Mouse (Mus musculus) embryo, embryonic 11.5 days (tissue): ENCODE results near the gene Plxnd1.

Source experiments
- DNase-seq: peaks from one replicate; pipeline ENCODE4 v3.0.0-alpha.2; 2012; ENCODE audit warnings: low read depth, low spot score

Plxnd1 gene

DNA sequence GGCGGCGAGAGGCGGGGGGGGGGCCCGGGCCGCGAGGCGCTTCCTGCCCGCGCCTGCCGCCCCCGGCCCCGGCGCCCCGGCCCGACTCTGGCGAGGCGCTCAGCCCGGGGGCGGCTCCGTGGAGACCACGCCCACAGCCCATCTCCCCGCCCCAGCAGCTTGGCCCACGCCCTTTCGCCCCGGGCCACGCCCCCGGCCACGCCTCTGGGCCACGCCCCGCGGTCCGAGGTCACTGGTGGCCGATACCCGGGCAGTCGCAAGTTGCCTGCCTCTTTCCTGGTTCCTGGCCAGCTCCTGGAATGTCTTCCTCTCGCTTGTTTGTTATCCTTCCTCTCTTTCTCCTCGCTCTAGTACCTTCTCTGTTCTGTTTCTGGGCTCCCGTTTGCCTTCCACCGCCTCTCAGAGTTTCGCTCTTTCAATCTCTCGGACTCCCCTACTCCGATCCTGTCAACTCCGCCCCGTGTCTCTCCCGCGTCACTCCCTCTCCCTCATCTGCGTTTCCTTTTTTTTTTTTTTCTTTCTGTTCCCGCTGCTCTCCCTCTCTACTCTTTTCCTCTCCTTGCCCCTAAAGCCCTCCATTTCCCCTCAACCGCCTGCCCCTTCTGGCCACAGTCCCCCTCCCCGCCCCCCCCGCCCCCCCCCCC lies at the start of gene Plxnd1:
TSS of gene Plxnd1 (minus strand) at position 129 of the 644 bp plus-strand sequence.
- peak; percentile 69 for DNase-seq

DNA sequence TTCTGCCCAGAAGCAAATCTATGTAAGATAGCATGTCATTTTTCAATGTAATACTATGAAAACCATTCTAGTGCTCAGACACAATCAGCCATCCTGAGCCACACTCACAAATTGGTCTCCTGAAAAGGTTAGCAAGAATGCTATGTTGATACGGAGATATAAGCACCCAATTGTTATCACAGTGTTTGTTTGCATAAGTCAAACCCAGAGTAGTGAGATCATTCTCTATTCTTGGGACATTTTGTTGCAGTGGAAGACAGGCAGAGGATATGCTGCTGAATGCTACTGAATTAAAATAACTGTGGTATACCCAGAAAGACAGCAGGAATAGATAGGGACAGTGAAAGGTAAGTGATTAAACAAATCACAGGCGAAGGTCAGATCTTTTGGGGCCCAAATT lies 49.2 kb upstream of the Plxnd1 start:
- no peak for DNase-seq

DNA sequence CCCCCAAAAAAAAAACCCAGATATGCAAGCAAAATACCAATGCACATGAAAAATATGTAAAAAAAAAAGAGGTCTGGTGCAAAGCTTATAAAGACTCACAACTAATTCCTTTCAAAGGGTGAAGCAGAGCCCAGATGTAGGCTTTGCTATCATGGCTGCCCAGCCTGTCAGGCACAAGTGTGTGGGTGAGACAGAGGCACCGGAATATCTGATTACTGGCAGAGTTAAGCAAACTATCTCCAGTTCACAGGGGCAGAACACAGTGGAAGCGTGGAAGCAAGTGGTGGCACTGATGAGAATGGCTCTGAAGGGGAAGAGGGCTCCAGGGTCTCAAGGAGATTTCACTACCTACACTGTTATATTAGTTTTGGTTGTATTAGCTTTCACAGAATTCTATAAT lies 43.4 kb upstream of the Plxnd1 start:
- DNase-seq: no peak

DNA sequence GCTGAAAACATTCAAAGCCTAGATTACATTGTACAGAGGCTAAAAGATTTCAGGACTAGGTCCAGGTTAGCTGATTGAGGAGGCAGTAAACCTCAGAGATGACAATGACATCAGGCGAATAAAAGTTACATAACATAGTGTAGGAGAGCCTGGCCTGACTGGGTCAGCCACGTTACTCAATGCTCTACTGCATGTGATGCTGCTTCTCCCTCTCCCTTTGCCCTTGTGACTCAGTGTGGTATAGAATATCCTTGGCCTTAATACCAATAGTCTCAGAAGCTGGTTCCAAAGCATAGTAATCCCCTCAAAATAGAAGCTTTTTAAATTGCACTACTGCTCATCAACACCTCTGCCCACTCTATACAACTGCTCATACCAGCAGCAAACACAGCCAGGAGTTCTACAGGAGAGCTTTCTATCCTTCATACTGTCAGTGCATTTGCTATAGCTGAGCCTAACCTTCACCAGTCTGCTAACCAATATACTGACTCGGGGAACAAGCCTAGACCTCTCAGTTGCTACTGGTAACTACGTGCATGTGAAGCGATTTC lies 42.6 kb upstream of the Plxnd1 start:
- no peak for DNase-seq

DNA sequence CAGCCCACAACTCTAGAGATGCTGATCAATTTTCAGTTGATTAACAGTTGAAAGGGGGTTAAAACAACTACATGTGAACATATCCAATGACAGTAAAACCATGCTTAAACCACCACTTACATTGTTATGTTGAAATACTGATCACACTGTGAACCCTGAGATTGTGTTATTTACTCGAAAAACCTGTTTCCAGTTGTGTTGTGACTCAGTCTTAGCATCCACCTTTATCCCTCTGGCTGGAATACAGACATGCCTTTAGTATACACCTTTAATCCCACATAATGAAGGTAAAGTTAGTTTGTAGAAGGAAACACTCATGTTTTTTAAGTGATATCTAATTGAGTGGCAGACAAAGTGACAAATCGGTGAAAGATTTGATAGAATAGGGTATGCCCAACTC lies 41.8 kb upstream of the Plxnd1 start:
- DNase-seq: no peak

DNA sequence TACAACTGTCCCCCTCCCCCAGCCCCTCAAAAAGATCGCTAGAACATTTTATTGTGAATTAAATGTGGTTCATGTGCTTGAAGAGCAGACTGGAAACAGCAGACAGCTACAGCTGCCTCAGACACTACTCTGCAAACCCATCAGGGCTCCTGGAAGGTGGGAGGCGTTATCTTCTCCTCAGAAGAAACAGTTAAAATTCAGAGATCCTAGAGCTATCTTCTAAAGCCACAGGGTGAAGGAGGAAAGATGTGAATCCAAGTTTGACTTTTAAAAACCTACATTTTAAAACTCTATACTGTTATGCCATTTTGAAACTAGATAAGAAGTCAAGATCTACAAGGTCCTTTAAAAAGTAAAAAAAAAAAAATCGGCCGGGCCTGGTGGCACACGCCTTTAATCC lies 36.2 kb upstream of the Plxnd1 start:
- no peak for DNase-seq

DNA sequence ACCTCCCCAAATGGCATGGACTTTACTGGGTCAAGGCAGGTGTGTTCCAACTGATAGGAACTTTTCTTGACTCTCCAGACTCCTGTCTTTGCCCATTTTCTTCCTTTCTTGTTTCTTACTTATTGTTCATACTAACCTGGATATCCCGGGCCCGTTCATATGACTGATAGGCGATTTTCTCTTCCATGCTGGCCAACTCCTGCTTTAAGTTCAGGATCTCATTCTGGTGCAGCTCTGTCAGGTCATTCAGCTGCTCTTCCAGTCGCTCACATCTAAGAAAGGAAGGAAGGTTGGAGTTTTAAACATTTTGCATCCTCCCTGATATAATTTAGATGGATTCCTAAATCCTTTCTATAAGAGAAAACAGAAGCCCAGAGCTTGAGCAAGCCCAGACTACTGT lies 29.9 kb upstream of the Plxnd1 start:
- no peak for DNase-seq

DNA sequence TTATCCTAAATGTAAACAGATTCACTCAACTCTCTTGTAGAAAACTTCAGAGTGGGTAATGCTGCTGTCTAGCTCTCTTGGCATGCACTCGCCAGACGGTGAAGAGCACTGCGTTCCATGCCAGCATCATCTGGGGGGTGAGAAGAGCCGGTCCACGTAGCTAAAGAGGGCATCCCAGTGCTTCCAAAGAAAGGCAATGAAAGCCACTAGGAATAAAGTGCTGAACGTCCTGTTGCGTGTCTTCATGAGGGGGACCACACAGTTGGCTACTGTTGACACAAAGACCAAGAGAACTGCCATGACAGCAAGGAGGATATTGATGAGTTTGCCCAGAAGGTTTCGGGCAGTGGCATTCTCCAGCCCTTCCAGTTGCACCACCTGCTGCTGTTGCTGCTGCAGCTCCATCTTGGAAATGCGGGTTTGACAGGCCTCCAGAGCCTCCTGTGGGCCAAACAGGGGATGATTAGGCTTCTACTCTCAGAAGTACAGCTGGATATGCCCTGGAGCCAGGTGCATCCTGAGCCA lies 27.2 kb upstream of the Plxnd1 start:
- DNase-seq: no peak

DNA sequence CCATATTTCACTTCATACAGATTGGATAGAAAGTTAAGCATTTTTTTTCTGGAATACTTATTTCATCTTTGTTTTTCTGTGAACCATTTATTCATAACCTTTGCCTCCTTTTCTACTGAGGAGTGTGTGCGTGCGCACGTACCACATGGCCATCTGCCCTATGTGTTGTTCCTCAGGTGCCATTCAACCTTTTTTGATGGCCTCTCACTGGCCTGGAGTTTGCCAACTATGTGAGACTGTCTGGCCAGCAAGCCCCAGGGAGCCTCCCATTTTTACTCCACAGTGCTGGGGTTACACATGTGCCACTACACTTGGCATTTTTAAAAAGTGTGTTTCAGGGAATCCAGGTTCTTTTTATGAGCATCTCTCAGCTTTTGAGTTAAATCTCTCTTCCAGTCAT lies 21.1 kb upstream of the Plxnd1 start:
- DNase-seq: no peak

DNA sequence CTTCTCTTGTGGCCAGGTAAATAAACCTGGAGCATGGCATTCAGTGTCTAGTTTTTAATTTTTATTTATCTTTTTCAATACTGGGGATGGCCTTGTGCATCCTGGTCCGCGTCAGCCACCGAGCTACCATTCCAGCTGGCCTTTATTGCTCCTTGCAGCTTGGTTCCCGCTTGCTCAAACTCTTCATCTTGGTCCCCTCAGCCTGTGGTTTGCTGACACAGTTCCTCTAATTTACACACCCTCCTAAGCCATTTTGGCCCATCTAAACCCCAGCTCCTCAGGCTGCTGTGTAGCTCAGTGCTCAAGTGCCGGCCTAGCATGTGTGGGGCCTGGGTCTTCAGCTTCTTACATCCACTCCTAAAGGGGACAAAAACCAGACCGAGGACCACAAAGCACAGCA lies 19.3 kb upstream of the Plxnd1 start:
- DNase-seq: no peak

DNA sequence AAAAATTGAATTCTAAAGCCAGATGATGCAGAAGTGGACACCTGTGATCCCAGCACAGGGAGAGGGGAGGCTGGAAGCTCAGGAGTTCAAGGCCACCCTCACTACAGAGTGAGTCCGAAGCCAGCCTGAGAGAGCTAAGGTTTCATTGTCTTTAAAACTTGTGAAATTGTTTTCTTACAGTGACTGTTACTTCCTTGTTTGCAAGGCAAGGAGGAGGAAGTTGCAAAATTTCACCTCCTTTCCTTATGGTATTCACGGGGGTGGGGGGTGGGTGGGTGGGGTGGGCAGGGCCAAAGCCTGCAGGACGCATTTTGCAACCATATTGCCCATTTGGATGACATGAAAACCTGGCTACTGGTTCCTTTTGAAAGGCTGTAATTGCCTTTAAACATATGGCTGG lies 18.9 kb upstream of the Plxnd1 start:
- DNase-seq: no peak

DNA sequence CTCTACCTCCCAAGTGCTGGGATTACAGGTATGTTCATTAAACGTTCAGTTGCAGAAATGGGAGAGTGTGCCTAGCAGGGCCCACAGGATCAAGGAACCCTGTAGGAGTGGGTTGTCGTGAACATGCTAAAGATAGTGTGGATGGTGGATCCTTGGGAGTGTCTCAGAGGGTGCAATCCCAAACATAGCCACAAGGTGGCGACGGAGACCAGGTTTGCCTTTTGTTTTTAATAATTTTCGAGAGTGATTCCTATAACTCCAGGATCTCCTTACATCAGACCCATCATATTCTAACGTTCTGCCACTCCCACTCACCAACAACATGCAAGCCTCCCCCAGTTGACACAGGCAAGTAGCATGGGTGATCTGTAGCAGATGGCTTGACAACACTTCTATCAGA lies 15.7 kb upstream of the Plxnd1 start:
- peak; percentile 63 for DNase-seq

DNA sequence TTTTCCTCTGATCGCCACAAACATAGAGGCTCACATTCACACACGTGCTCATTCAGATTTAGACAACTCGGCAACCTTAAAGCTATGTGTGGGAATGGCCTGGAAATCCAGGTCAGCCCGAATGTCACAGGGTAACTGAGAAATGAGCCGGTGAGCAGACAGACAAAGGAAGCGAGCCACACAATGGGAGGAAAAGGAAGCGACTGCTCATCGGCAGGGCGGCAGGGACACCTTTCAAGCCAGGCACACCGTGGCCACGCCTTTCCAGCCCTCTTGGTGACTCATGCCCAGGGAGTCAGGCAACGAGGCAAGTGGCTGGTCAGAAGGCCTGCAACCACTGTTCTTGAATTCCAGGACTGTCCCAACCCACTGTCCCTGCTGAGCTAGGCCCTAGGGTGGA lies 14.6 kb upstream of the Plxnd1 start:
- DNase-seq: no peak

DNA sequence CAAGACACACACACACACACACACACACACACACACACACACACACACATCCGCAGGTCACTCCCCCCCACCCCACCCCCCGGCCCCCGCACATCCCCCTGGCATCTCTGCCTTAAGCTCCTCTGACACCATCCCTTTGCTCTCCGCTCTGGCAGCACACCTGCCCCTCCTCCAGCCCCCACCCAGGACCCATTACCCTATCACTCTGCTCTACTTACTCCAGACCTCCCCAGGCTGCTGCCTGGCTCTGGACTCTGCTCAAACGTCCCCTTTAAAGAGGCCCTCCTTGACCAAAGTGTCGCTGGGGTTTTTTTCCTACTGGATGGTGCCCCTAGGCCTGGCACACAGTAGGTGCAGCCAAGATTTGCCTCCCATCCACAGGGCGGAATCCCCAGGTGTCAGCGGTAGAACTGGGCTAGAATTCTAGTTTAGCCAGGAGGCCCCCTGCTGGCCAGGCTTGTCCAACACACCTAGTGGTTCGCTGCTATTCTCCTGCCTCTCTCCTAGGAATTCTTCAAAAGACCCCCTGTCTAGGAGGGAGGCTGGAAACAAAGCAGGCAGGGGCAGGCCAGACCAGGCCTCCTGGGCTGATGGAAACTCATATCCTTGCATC lies 12.9 kb upstream of the Plxnd1 start:
- DNase-seq: peak; percentile 64

DNA sequence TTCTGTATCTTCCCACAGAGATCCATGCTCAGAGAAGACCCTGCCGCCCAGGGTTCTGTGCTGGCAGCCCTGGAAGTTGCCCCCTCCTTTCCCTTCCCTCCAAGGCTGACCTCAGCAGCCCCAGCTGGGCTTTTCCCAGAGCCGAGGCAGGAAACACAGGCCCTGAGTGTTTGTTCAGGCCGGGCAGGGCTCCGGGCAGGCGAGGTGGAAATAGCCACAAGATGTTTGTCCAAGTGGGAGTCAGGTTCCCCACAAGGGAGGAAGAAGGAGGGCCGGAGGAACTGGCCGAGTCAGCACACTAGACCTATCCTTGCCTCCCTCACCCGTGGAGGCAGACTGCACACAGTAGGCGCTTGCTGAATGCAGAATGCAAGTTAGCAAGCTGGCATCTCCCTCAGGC lies 11.9 kb upstream of the Plxnd1 start:
- no peak for DNase-seq

DNA sequence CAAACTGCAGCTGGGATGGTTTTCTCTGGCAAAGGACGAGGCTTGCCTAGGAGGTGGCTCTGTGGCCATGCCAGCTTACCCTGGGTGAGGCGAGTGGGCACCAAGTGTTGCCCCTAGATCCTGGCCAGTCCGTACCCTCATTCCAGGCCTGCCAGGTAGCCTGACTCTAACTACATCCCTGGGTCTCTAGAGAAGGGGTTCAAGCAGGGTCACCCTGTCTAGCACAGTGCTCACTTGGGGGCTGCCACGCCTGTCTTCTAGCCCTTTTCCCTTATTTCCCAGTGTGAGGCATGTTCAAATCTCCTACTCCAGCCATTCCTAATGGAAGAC lies 11.1 kb upstream of the Plxnd1 start:
- DNase-seq: no peak

DNA sequence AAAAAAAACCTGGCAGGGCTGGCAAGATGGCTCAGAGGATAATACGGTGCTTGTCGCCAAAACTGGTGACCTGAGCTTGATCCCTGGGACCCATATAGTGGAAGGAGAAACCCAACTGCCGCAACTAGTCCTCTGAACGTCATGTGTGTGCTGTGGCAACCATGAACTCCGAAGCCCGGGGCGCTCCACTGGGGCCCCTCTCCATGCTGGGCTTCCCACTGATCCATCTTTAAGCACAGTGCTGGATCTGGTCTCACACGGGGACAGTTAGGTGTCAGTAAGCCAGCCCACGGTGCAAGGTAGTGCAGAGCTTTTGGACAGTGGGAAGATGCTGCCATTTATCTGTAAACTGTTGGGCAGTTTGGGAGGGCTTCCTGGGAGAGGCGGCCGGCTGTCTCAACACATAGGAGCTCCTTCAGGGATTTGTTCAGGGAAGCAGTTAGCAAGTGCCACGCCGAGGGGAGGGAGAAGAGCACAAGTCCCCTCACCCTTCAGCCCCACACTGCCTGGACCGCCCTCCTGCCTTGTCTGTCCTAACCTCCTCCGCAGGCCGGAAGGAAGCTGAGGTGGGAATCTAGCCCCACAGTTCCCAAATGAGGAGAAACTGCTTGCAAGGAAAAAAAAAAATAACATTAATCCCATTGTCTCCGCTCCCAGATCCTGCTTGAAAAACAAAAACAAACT lies 10.6 kb upstream of the Plxnd1 start:
- DNase-seq: no peak

DNA sequence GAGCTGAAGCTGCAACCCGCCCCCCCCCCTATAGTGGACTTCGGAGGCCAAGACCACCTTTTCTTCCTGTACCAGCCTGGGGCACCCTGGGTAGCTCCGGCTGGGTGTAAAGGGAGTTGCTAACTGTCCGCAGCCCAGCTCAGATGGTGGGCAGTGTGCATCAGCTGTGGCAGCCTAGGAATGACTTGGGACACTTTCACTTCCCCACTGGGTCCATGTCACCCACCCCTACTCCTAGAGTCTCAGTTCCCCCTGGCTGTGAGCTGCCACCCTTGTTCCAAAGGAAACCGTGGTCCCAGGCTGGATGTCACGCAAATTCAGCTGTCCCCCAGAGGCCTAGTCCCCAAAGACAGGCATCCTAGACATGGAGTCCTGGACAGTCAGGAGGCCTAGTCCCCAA lies 9.9 kb upstream of the Plxnd1 start:
- DNase-seq: no peak

DNA sequence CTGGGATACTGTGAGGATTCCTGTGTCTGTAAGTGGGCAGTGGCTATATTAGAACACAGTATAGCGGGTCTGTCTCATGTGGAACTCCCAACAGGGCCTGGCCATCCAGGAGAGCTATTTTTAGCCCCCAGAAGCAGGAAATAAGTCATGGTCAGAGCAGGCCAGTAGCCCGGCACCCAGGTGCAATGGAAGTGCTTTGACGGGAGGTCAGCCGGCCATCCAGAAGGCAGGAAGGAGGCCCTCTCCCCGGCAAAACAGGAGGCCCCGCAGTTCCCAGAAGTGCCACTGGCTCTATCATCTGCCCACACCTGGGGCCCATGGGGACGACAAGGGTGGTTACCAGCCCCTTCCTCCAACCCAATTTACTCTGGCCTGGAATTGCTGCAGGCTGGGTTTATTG lies 9.3 kb upstream of the Plxnd1 start:
- DNase-seq: no peak

DNA sequence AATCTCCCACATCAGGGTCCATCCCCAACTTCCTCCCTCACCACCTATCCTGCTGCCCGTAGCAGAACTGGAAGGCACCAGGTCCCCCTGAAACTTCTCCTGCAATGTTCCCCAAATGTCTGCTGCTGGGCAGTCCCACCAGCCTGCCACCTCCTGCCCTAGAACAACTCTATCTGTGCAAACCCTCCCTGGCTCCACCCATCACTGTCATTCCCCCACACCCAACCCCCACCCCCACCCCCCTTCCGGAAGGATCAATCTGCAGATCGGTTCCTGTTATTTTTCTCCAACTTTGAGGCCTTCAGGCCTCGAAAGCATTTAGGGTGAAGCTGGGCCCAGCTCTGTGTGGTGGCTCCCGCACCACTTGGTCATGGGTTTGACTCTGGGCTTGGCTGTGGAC lies 8.7 kb upstream of the Plxnd1 start:
- no peak for DNase-seq

DNA sequence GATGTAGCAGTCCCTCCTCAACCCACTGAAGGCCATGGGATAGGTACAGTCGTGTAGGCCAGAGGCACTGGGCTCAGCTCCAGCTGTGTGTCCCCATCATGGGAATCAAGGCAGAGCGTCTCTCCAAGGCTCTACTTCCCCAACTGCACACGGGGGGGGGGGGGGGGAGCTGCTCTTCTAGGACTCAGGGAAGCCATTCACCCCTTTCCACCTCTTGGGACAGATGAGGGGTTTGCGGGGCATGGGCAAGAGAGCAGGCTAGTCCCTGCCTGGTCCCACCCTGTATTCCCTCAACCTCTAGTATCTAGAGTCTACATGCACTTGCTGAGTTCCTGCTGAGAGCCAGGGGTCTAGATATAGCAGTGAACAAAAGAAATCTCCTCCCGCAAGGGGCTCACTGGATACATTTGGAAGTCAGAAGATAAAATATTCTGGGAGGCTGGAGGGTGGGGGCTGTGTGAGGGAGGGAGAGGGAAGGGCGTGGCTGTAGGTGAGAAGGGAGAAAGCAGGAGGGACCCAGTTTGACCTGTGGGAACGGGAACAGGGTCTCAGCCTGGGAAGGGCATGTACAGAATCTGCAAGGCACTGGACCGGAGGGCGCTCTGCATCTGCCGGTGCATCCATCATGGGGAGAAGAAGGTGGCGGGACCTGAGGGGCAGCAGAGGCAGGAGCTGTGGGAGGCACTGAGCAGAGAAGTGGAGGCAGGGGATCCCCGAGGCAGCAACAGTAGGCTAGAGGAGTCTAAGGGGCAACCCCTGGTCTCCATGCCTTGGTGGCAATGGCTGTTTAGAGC lies 7.7 kb upstream of the Plxnd1 start:
- DNase-seq: no peak

DNA sequence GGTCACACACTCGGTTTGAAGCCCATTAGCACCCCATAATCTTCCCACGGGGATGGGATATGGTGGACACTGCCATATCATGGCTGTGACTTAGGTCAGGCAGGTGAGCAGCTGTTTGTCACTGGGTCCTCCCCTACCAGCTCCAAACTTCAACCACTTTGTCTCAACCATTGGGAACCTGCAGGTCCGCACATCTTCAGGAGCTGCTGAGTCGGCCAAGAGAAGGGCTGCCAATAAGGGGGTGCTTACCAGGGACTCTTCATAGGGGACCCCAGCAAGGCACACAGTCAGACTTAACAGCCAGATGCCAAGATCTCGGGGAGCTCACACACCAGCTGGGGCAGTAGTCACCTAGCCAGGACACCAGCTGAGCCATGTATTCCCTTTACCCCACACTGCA lies 6.0 kb upstream of the Plxnd1 start:
- DNase-seq: no peak
